Mouse (Mus musculus): Measurements from ENCODE around the gene Apol9b. TPM values are rescaled to one million over a fixed set of nuclear protein-coding genes. Genes with fewer than 3 reads are reported as not detected.

Gene Apol9b
- total RNA-seq, 1 experiment, result not detected

DNA sequence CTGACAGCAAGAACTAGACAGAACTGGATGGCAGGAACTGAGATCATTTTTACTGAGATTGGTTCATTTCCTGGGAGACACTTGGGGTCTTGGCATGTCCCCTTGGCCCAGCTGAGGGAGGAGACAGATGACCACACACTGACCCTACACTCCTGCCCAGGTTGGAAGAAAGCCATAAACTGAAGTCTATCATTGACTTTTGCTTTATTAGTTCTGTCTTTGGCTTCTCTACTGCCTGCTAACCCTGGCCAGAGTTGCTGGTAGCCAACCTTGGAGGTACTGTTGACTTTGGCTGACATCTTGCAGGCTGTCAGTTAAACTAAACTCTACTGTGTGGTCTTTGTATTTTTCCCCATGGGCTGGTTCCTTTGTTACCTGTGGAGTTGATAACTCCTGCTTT lies 16.2 kb downstream of the Apol9b start:
- Histone ChIP-seq H3K4me3 (ENCODE audit: insufficient read depth in 1 of 2, low read depth in 1 of 2, low read length in 2 of 2, poor library complexity in 1 of 2, severe bottlenecking in 1 of 2) (no peak overlapping the region), H3K9ac (ENCODE audit: insufficient read depth, low read depth, low read length, poor library complexity, severe bottlenecking) (no peak overlapping the region), H3K9me3 (ENCODE audit: control insufficient read depth, insufficient read depth, low read depth, low read length) (no peaks in the 10 kb centered on the region), H3K36me3 (ENCODE audit: control insufficient read depth, insufficient read depth, low read length, poor library complexity, severe bottlenecking) (no peaks in the 10 kb centered on the region), H3K27ac (ENCODE audit: insufficient read depth, low read depth, low read length, poor library complexity, severe bottlenecking) (no peak overlapping the region), H3K4me1 (ENCODE audit: control insufficient read depth in 2 of 2, insufficient read depth in 2 of 2, low read length in 2 of 2, poor library complexity in 1 of 2) (no peaks in the 10 kb centered on the region)
- in situ Hi-C loops (cut with MboI; ENCODE audit: low sequenced_read_pairs in 2 of 2, unreplicated experiment in 2 of 2), result no loop called here
- TF ChIP-seq MAFK (IDR thresholded peaks at IDR 0.05; ENCODE audit: insufficient read depth, low read depth, low read length) (no peak), ZNF384 (IDR thresholded peaks at IDR 0.05; ENCODE audit: low read depth, low read length) (no peak), HCFC1 (IDR thresholded peaks at IDR 0.05; ENCODE audit: borderline replicate concordance, insufficient read depth, low read length) (no peak), ZC3H11A (IDR thresholded peaks at IDR 0.05; ENCODE audit: borderline replicate concordance, low read depth, low read length) (no peak), CHD2 (IDR thresholded peaks at IDR 0.05; ENCODE audit: low read depth, low read length) (no peak)
- DNase-seq (ENCODE audit: low read depth, low spot score), result no peak

DNA sequence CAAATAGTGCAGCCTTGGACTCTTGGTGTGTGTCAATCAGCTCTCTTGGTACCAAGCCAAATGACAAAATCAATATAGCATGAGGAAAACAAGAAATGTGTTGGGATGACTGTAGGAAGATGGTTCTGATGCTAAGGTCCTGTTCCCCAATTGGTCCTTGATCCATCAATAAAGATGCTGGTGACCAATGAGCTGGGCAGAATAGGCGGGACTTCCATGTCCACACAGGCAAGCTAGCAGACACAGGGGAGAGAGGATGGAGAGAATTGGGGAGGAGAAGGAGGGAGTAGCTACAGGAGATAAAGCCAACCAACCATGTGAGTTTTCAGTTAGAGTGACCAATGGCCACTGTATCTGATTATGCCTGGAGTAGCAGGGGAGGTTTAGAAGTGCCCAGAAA lies 17.5 kb downstream of the Apol9b start:
- Histone ChIP-seq H3K27ac (ENCODE audit: insufficient read depth, low read depth, low read length, poor library complexity, severe bottlenecking) (no peak overlapping the region), H3K4me3 (ENCODE audit: insufficient read depth in 1 of 2, low read depth in 1 of 2, low read length in 2 of 2, poor library complexity in 1 of 2, severe bottlenecking in 1 of 2) (no peak overlapping the region), H3K9me3 (ENCODE audit: control insufficient read depth, insufficient read depth, low read depth, low read length) (no peaks in the 10 kb centered on the region), H3K4me1 (ENCODE audit: control insufficient read depth in 2 of 2, insufficient read depth in 2 of 2, low read length in 2 of 2, poor library complexity in 1 of 2) (no peaks in the 10 kb centered on the region), H3K36me3 (ENCODE audit: control insufficient read depth, insufficient read depth, low read length, poor library complexity, severe bottlenecking) (no peaks in the 10 kb centered on the region), H3K9ac (ENCODE audit: insufficient read depth, low read depth, low read length, poor library complexity, severe bottlenecking) (no peak overlapping the region)
- in situ Hi-C loops (cut with MboI; ENCODE audit: low sequenced_read_pairs in 2 of 2, unreplicated experiment in 2 of 2), result no loop called here
- TF ChIP-seq ZNF384 (IDR thresholded peaks at IDR 0.05; ENCODE audit: low read depth, low read length) (no peak), CHD2 (IDR thresholded peaks at IDR 0.05; ENCODE audit: low read depth, low read length) (no peak), MAFK (IDR thresholded peaks at IDR 0.05; ENCODE audit: insufficient read depth, low read depth, low read length) (no peak), HCFC1 (IDR thresholded peaks at IDR 0.05; ENCODE audit: borderline replicate concordance, insufficient read depth, low read length) (no peak), ZC3H11A (IDR thresholded peaks at IDR 0.05; ENCODE audit: borderline replicate concordance, low read depth, low read length) (no peak)
- no peak for DNase-seq (ENCODE audit: low read depth, low spot score)

DNA sequence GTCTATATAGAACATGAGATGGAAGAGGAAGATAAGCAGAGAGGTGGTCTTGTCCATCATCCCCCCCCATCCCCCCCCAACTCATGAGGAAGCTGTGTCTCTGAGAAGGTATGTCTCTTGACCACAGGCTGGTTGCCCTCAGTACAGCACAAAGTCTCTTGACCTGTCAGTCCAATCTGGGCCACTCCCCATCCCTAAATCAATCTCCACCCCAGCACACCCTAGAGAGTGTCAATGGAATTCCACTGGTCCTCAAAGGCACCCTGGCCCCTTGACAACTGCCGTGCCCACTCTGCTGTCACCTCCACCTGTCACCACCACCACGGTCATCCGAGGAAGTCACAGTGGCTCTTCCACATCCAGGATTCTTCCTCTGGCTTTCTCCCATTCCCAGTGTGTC lies 19.6 kb downstream of the Apol9b start:
- Histone ChIP-seq H3K9ac (ENCODE audit: insufficient read depth, low read depth, low read length, poor library complexity, severe bottlenecking) (no peak overlapping the region), H3K27ac (ENCODE audit: insufficient read depth, low read depth, low read length, poor library complexity, severe bottlenecking) (no peak overlapping the region), H3K9me3 (ENCODE audit: control insufficient read depth, insufficient read depth, low read depth, low read length) (no peaks in the 10 kb centered on the region), H3K4me3 (ENCODE audit: insufficient read depth in 1 of 2, low read depth in 1 of 2, low read length in 2 of 2, poor library complexity in 1 of 2, severe bottlenecking in 1 of 2) (no peak overlapping the region), H3K36me3 (ENCODE audit: control insufficient read depth, insufficient read depth, low read length, poor library complexity, severe bottlenecking) (no peaks in the 10 kb centered on the region), H3K4me1 (ENCODE audit: control insufficient read depth in 2 of 2, insufficient read depth in 2 of 2, low read length in 2 of 2, poor library complexity in 1 of 2) (no peaks in the 10 kb centered on the region)
- no peak for DNase-seq (ENCODE audit: low read depth, low spot score)
- in situ Hi-C loops (cut with MboI; ENCODE audit: low sequenced_read_pairs in 2 of 2, unreplicated experiment in 2 of 2), result no loop called here
- no peak for TF ChIP-seq MAFK (IDR thresholded peaks at IDR 0.05; ENCODE audit: insufficient read depth, low read depth, low read length)
- TF ChIP-seq HCFC1 (IDR thresholded peaks at IDR 0.05; ENCODE audit: borderline replicate concordance, insufficient read depth, low read length), result no peak
- no peak for TF ChIP-seq ZC3H11A (IDR thresholded peaks at IDR 0.05; ENCODE audit: borderline replicate concordance, low read depth, low read length)
- no peak for TF ChIP-seq CHD2 (IDR thresholded peaks at IDR 0.05; ENCODE audit: low read depth, low read length)
- TF ChIP-seq ZNF384 (IDR thresholded peaks at IDR 0.05; ENCODE audit: low read depth, low read length), result no peak

DNA sequence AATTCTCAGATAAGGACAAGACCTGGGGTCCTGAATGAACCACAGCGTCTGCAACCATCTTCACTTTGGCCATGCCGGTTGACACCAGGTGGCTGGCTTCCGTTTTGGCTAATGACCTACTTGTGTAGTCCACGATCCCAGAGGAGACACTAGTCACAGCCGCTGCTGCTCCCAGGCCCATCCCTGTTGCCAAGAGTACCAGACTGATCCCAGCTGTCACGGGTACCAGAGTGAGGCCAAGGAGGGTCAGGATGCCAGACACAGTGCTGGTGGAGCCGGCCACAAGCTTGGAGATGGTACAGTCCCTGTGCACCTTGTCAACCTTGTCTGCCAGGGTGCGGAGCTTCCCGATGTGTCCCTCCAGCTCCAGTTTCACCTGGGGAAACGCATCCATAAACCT lies 20.9 kb downstream of the Apol9b start:
- Histone ChIP-seq H3K4me1 (ENCODE audit: control insufficient read depth in 2 of 2, insufficient read depth in 2 of 2, low read length in 2 of 2, poor library complexity in 1 of 2) (no peaks in the 10 kb centered on the region), H3K9me3 (ENCODE audit: control insufficient read depth, insufficient read depth, low read depth, low read length) (no peaks in the 10 kb centered on the region), H3K9ac (ENCODE audit: insufficient read depth, low read depth, low read length, poor library complexity, severe bottlenecking) (no peak overlapping the region), H3K36me3 (ENCODE audit: control insufficient read depth, insufficient read depth, low read length, poor library complexity, severe bottlenecking) (no peaks in the 10 kb centered on the region), H3K27ac (ENCODE audit: insufficient read depth, low read depth, low read length, poor library complexity, severe bottlenecking) (no peak overlapping the region), H3K4me3 (ENCODE audit: insufficient read depth in 1 of 2, low read depth in 1 of 2, low read length in 2 of 2, poor library complexity in 1 of 2, severe bottlenecking in 1 of 2) (no peak overlapping the region)
- TF ChIP-seq CHD2 (IDR thresholded peaks at IDR 0.05; ENCODE audit: low read depth, low read length) (no peak), HCFC1 (IDR thresholded peaks at IDR 0.05; ENCODE audit: borderline replicate concordance, insufficient read depth, low read length) (no peak), ZC3H11A (IDR thresholded peaks at IDR 0.05; ENCODE audit: borderline replicate concordance, low read depth, low read length) (no peak), ZNF384 (IDR thresholded peaks at IDR 0.05; ENCODE audit: low read depth, low read length) (no peak), MAFK (IDR thresholded peaks at IDR 0.05; ENCODE audit: insufficient read depth, low read depth, low read length) (no peak)
- in situ Hi-C loops (cut with MboI; ENCODE audit: low sequenced_read_pairs in 2 of 2, unreplicated experiment in 2 of 2), result no loop called here
- DNase-seq (ENCODE audit: low read depth, low spot score), result no peak

GRCm38 (mm10) chr15:77750461-77750860 lies 21.6 kb downstream of the Apol9b start:
- Histone ChIP-seq H3K9ac (ENCODE audit: insufficient read depth, low read depth, low read length, poor library complexity, severe bottlenecking) (no peak overlapping the region), H3K27ac (ENCODE audit: insufficient read depth, low read depth, low read length, poor library complexity, severe bottlenecking) (no peak overlapping the region), H3K4me1 (ENCODE audit: control insufficient read depth in 2 of 2, insufficient read depth in 2 of 2, low read length in 2 of 2, poor library complexity in 1 of 2) (peaks cover 0 to 3% of the 10 kb centered on the region in 2 experiments; a peak in 1 of 4 replicates), H3K36me3 (ENCODE audit: control insufficient read depth, insufficient read depth, low read length, poor library complexity, severe bottlenecking) (no peaks in the 10 kb centered on the region), H3K4me3 (ENCODE audit: insufficient read depth in 1 of 2, low read depth in 1 of 2, low read length in 2 of 2, poor library complexity in 1 of 2, severe bottlenecking in 1 of 2) (no peak overlapping the region), H3K9me3 (ENCODE audit: control insufficient read depth, insufficient read depth, low read depth, low read length) (no peaks in the 10 kb centered on the region)
- in situ Hi-C loops (cut with MboI; ENCODE audit: low sequenced_read_pairs in 2 of 2, unreplicated experiment in 2 of 2), result no loop called here
- TF ChIP-seq HCFC1 (IDR thresholded peaks at IDR 0.05; ENCODE audit: borderline replicate concordance, insufficient read depth, low read length) (no peak), ZC3H11A (IDR thresholded peaks at IDR 0.05; ENCODE audit: borderline replicate concordance, low read depth, low read length) (peak; percentile 3; the same call in 1 of the 2 replicates), CHD2 (IDR thresholded peaks at IDR 0.05; ENCODE audit: low read depth, low read length) (no peak)
- peak; percentile 58 for DNase-seq (ENCODE audit: low read depth, low spot score)
